Mouse (Mus musculus): Measurements from ENCODE around the gene Map7d1. TPM values are rescaled to one million over a fixed set of nuclear protein-coding genes. Genes with fewer than 3 reads are reported as not detected.

Map7d1 gene
- 1.6 TPM for polyA plus RNA-seq (2014; fragmentation: Illumina TruSeq; extraction: RNeasy Lipid Tissue Mini Kit (QIAGEN cat#74804))

DNA sequence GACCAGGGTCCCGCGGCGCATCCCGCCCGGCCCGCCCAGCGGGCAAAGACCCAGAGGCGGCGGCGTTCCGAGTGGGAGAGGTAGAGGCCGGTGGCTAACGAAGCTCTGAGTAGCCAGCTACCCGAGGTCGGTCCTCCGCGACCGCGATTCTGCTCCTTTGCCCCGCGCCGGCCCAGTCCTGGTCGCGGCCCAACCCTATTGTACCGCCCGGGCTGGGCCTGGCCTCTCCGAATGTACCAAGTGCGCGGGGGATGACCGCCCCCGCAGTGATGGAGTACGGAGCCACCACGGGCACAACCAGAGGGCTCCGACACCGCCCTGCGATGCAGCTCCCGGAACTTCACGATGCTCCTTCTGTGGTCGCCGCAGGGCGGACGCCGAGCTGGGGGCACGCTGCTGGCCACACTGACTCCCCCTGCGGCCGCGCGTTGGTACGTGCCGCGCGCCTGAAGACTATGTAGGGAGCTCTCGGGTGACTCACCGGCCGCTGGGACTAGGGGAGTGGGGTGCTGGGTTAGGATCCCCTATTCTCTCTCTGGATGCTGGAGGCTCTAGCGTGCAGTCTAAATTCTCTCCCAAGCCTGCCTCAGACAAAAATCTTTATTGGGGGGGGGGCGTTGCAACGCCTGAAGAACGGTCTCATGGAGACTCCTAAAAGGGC, at the start of gene Map7d1:
Gene Map7d1 (minus strand): TSS at position 213 of the 661 bp plus-strand sequence.

DNA sequence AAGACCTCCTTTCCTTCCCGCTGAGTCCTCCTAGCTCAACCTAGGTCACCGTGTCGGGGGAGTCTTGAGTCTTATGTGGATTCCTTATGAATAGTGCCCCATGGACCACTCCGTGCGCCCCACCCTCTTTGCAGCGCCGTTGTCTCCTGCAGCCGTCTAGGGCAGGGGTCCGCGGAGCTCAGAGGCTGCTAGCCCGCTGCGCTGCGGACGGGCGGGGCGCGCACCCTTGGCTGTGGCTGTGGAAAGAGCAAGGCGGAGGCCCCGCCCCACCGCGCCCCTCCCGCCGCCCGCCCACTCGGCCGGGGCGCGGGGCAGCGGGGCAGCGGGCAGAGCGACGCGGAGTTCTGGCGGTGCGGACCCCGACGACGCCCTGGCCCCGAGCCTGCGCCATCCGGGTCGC, 30.3 kb upstream of the Map7d1 start, which contains the start of gene Col8a2:
Gene Col8a2 (plus strand): TSS at position 302 of the 400 bp plus-strand sequence.

DNA sequence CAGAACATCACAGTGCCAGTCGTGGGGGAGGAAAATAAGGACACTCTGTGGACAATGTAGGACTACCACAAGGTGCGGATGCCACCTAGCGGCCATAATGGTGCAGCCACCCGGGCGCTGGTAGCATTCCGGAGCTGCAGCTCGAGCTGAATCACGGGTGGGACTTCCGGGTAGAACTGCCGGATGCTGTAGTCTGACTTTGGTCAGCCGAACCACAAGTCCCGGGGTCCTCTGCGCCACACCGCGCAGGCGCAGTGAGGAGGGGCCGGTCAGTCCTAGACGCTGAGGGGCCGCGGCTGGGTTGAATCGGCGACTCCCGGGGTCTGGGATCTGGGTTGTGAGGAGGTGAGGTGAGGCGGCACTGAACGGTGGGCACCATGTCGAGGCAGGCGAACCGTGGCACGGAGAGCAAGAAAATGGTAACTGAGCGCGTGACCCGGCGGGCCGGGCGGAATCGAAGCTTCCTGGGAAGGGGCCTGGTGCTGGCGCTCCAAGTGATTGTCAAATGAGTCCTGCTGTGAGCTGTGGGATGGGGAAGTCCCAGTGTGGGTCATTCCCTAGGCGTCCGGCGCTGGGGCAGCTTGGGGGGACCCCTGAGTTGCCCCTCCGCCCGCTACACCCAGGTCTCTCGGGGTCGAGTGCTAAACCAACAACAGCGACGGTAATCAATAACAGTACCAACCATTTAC, 6.1 kb upstream of the Map7d1 start, which contains the start of gene Trappc3:
Gene Trappc3 (plus strand): TSS at position 207 of the 689 bp plus-strand sequence.

DNA sequence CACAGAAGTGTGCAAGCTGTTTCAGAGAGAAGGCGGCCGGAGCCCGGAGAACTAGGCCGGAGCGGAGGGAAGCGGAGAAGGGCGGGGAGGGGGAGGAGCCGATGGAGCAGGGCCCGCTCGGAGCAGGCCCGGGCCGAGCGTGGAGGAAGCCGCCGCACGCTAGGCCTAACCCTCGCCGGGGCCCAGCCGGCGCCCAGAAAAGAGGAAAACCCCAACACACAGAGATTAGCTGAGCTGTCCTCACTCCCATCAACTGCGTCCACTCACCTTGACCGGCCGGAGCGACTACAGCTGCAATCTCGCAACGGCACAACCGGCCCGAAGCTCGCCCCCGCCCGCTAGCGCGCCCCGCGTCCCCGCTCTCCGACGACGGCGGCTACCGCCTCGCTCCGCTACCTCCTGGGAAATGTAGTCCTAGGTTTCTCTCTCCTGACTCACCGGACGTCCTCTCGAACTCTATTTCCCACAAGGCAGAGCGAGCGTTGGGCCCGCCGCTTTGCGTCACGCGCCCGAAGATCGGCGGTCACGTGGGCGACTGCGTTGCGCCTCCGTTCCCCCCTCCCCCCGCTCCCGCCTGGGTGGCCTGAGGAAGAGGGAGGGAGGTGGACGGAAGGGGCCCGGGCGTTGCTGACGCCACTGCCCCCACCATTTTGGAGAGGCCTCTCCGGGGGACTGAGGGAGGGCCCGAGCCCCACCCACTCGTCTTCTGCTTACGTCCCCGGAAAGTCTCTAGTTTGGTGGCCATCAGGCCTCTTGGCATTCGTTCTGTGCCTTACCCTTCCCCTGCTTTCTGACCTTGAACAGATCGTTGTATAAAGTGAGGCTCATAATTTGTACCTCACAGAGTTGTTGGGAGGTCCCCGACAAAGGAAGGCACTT, 53.6 kb downstream of the Map7d1 start, which contains the start of gene Thrap3:
Gene Thrap3 (minus strand): TSS at position 458 of the 879 bp plus-strand sequence.

Other genes starting within 250 kb of the Map7d1 start
- 0.17 TPM for gene Csf3r, start 231.8 kb downstream of the Map7d1 start, polyA plus RNA-seq (2014; fragmentation: Illumina TruSeq; extraction: RNeasy Lipid Tissue Mini Kit (QIAGEN cat#74804))
- gene Mrps15, start 209.4 kb downstream of the Map7d1 start, polyA plus RNA-seq (2014; fragmentation: Illumina TruSeq; extraction: RNeasy Lipid Tissue Mini Kit (QIAGEN cat#74804)): 91.4 TPM
- gene Oscp1, start 197.8 kb downstream of the Map7d1 start, polyA plus RNA-seq (2014; fragmentation: Illumina TruSeq; extraction: RNeasy Lipid Tissue Mini Kit (QIAGEN cat#74804)): 1.4 TPM
- 3.6 TPM for gene Lsm10, start 159.7 kb downstream of the Map7d1 start, polyA plus RNA-seq (2014; fragmentation: Illumina TruSeq; extraction: RNeasy Lipid Tissue Mini Kit (QIAGEN cat#74804))
- 2.7 TPM for gene Stk40, start 152.4 kb downstream of the Map7d1 start, polyA plus RNA-seq (2014; fragmentation: Illumina TruSeq; extraction: RNeasy Lipid Tissue Mini Kit (QIAGEN cat#74804))
- not detected for gene Eva1b, start 108.6 kb downstream of the Map7d1 start, polyA plus RNA-seq (2014; fragmentation: Illumina TruSeq; extraction: RNeasy Lipid Tissue Mini Kit (QIAGEN cat#74804))
- 0.40 TPM for gene Sh3d21, start 92.9 kb downstream of the Map7d1 start, polyA plus RNA-seq (2014; fragmentation: Illumina TruSeq; extraction: RNeasy Lipid Tissue Mini Kit (QIAGEN cat#74804))
- 292 TPM for gene Thrap3, start 53.6 kb downstream of the Map7d1 start, polyA plus RNA-seq (2014; fragmentation: Illumina TruSeq; extraction: RNeasy Lipid Tissue Mini Kit (QIAGEN cat#74804))
- 27.5 TPM for gene Trappc3, start 6.0 kb upstream of the Map7d1 start, polyA plus RNA-seq (2014; fragmentation: Illumina TruSeq; extraction: RNeasy Lipid Tissue Mini Kit (QIAGEN cat#74804))
- 2.4 TPM for gene Col8a2, start 30.4 kb upstream of the Map7d1 start, polyA plus RNA-seq (2014; fragmentation: Illumina TruSeq; extraction: RNeasy Lipid Tissue Mini Kit (QIAGEN cat#74804))
- not detected for gene Adprhl2, start 65.4 kb upstream of the Map7d1 start, polyA plus RNA-seq (2014; fragmentation: Illumina TruSeq; extraction: RNeasy Lipid Tissue Mini Kit (QIAGEN cat#74804))
- not detected for gene Tekt2, start 69.3 kb upstream of the Map7d1 start, polyA plus RNA-seq (2014; fragmentation: Illumina TruSeq; extraction: RNeasy Lipid Tissue Mini Kit (QIAGEN cat#74804))
- gene Ago3, start 173.2 kb upstream of the Map7d1 start, polyA plus RNA-seq (2014; fragmentation: Illumina TruSeq; extraction: RNeasy Lipid Tissue Mini Kit (QIAGEN cat#74804)): 21.1 TPM
- 28.3 TPM for gene Ago1, start 212.2 kb upstream of the Map7d1 start, polyA plus RNA-seq (2014; fragmentation: Illumina TruSeq; extraction: RNeasy Lipid Tissue Mini Kit (QIAGEN cat#74804))